Mouse (Mus musculus) kidney, adult 10 weeks (tissue): ENCODE results near the gene Fxyd4. TPM values are rescaled to one million over a fixed set of nuclear protein-coding genes. Genes with fewer than 3 reads are reported as not detected.

Experiments used
- polyA plus RNA-seq: library from polyadenylated mRNA; stranded (reverse); fragments of 350-450 nt; fragmentation: Illumina TruSeq; extraction: RNeasy Lipid Tissue Mini Kit (QIAGEN cat#74804); gene quantifications from one replicate; pipeline ENCODE4 v1.2.3, GENCODE M21; 2014; ENCODE audit warnings: low read depth, low replicate concordance

Gene Fxyd4
- polyA plus RNA-seq = 14.9 TPM

DNA sequence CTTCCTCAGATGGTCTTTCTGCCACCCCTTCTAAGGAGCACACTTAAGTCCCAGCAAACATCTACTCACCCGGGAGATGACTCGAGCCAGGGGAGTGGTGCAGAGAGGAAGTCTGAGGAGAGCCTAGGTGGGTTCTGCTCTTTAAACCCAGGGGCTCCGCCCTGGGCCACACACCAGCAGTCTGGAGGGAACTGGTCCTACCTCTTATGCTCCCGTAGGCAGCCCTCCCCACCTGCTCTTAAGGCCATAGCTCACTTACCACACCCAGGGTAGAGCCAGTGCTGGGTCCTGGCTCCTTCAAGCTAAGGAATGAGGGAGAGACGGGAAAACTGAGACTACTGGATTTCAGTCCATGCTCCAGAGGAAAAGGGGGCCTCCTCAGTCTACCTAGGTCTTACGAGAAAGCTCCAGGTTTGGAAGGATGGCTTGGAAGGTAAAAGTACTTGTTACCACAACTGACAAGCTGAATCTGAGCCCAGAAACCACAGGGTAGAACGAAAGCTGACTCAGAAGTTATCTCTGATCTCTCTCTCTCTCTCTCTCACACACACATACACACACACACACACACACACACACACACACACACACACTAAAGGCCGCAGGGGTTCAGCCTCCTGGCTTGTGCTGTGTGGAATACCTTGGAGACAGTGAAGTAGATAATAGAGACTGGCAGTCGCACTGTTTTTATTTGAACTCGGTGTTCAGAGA, at the start of gene Fxyd4:
TSS of gene Fxyd4 (minus strand) at position 471 of the 711 bp plus-strand sequence.

GRCm38 (mm10) chr6:117900126-117901080, 37.1 kb downstream of the Fxyd4 start, which contains the start of gene Hnrnpf:
TSS of gene Hnrnpf (plus strand) at chr6:117900324.

Other genes starting within 250 kb of the Fxyd4 start
- gene Zfp637, start 96.5 kb downstream of the Fxyd4 start, polyA plus RNA-seq = 13.5 TPM
- gene Zfp239, start 75.6 kb downstream of the Fxyd4 start, polyA plus RNA-seq = 4.1 TPM
- gene Hnrnpf, start 37.4 kb downstream of the Fxyd4 start, polyA plus RNA-seq = 333 TPM
- gene Rasgef1a, start 73.7 kb upstream of the Fxyd4 start, polyA plus RNA-seq = 0.44 TPM
- gene Csgalnact2, start 201.4 kb upstream of the Fxyd4 start, polyA plus RNA-seq = 54.6 TPM